Comparison of ENCODE assay signal across 7 mouse cellular contexts in the genomic region with DNA sequence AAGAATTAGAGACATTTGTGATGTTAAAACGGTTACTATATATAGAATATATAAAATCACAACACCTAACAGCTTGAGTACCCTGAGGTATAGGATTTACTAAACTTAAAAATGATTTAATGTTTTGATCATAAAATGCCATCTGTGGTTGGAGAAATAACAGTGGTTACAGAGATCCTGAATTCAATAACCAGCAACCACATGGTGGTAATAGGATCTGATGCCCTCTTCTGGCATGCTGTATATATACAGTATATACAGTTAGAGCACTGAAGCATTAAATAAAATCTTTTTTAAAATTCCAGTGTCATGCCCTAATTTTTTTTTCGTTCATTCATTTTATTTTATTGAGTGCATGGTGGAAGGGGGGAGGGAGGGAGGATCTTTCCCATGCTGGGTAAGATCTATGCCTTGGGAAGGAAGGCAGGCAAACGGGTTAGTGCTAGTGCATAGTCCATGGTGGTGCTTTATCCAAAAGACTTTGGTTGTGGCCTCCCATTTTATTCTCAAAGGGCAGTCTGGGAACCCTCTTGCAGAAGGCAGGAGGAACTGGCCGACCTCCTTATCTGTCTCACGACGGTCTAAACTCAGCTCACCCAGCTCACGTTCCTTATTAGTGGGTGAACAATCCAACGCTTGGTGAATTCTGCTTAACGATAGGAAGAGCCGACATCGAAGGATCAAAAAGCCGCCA. TPM values are rescaled to one million over a fixed set of nuclear protein-coding genes. Genes with fewer than 3 reads are reported as not detected.
DNase-seq lines count a peak whose midpoint lies in the region; ATAC-seq and TF ChIP-seq lines count a peak whose summit lies in the region.

No protein-coding gene starts in this region.

- H3K27ac ChIP-seq in left cerebral cortex, adult 2 months = no peak overlapping the region; the same call in 1 of the 2 replicates
- H3K27ac ChIP-seq in ES-E14 (ENCODE audit: insufficient read depth, low read depth, low read length, poor library complexity, severe bottlenecking) = no peak overlapping the region; the same call in 1 of the 2 replicates
- H3K27ac ChIP-seq in limb, embryonic 13.5 days = no peak overlapping the region

- peaks cover 0 to 4% of the 10 kb centered on the region in 2 experiments; a peak in 1 of 4 replicates for H3K4me1 ChIP-seq in ES-E14 (ENCODE audit: control insufficient read depth in 2 of 2, insufficient read depth in 2 of 2, low read length in 2 of 2, poor library complexity in 1 of 2)
- H3K4me1 ChIP-seq in limb, embryonic 13.5 days = peaks cover 20% of the 10 kb centered on the region; the same call in 1 of the 2 replicates

- no peak overlapping the region; the same call in 1 of the 2 replicates for H3K9ac ChIP-seq in ES-E14 (ENCODE audit: insufficient read depth, low read depth, low read length, poor library complexity, severe bottlenecking)
- no peak overlapping the region for H3K9ac ChIP-seq in limb, embryonic 13.5 days

- H3K36me3 ChIP-seq in ES-E14 (ENCODE audit: control insufficient read depth, insufficient read depth, low read length, poor library complexity, severe bottlenecking) = peaks cover 7% of the 10 kb centered on the region
- peaks cover 37% of the 10 kb centered on the region for H3K36me3 ChIP-seq in limb, embryonic 13.5 days

- no peaks in the 10 kb centered on the region for H3K9me3 ChIP-seq in ES-E14 (ENCODE audit: control insufficient read depth, insufficient read depth, low read depth, low read length)
- no peaks in the 10 kb centered on the region for H3K9me3 ChIP-seq in limb, embryonic 13.5 days

- no peak overlapping the region for H3K4me2 ChIP-seq in limb, embryonic 13.5 days (replicated peaks)

- TF ChIP-seq CTCF in left cerebral cortex, adult 2 months (IDR thresholded peaks at IDR 0.05) = peak; percentile 52
- TF ChIP-seq CTCF in brain, embryonic 14.5 days (IDR thresholded peaks at IDR 0.05; ENCODE audit: borderline replicate concordance, extremely low read depth, insufficient read depth, insufficient read length) = no peak

- WGBS in limb, embryonic 13.5 days = 87% methylated on average over 12 of the region's 12 CpGs

- no peak for TF ChIP-seq POLR2A in brain, embryonic 14.5 days (IDR thresholded peaks at IDR 0.05; ENCODE audit: borderline replicate concordance, extremely low read depth, insufficient read depth, insufficient read length, poor library complexity, severe bottlenecking)

- H3K27me3 ChIP-seq in limb, embryonic 13.5 days = no peaks in the 10 kb centered on the region

- in situ Hi-C loops in ES-E14 (cut with MboI; ENCODE audit: low sequenced_read_pairs in 2 of 2, unreplicated experiment in 2 of 2) = no loop called here

- no peak for DNase-seq in left cerebral cortex, adult 2 months (ENCODE audit: extremely low spot score in 1 of 2, low spot score in 2 of 2)
- no peak for DNase-seq in left cerebral cortex, adult 18-20 months (ENCODE audit: low spot score in 2 of 2)
- peak; percentile 68 for DNase-seq in ES-E14 (ENCODE audit: low read depth, low spot score)
- DNase-seq in brain, embryonic 14.5 days (ENCODE audit: low read depth) = peak; percentile 60
- peak; percentile 57 for DNase-seq in testis, postnatal 10 days (ENCODE audit: low spot score)
- no peak for DNase-seq in frontal cortex, postnatal 25 days (ENCODE audit: low spot score in 2 of 2)

- H3K4me3 ChIP-seq in left cerebral cortex, adult 2 months = no peak overlapping the region
- H3K4me3 ChIP-seq in ES-E14 (ENCODE audit: insufficient read depth in 1 of 2, low read depth in 1 of 2, low read length in 2 of 2, poor library complexity in 1 of 2, severe bottlenecking in 1 of 2) = no peak overlapping the region
- 0 out of 2 replicates have a peak overlapping the region, but pooled peaks have one; percentile 81 for H3K4me3 ChIP-seq in limb, embryonic 13.5 days

- no peak for ATAC-seq in limb, embryonic 13.5 days (ENCODE audit: low FRiP score, low read depth)

- intact Hi-C loops in left cerebral cortex, adult 2 months (cut with DNase I) = no loop called here

TF ChIP-seq in ES-E14, 5 proteins besides CTCF, POLR2A, EP300 and RAD21:
- TF ChIP-seq HCFC1 (IDR thresholded peaks at IDR 0.05; ENCODE audit: borderline replicate concordance, insufficient read depth, low read length) (no peak), CHD2 (IDR thresholded peaks at IDR 0.05; ENCODE audit: low read depth, low read length) (0 out of 2 replicates have a peak, but pooled peaks have one; percentile 18)

RNA-seq across cellular contexts. Expression of a gene that starts 1.8 kb away (rescaled TPM):
- total RNA-seq in left cerebral cortex, adult 2 months (2021) = 10 to 100 TPM; 11.3 to 12.1 TPM
- 10 to 100 TPM; 10.9 to 13.0 TPM for total RNA-seq in left cerebral cortex, adult 18-20 months (2021)
- 23.1 and 24.0 TPM in 2 replicates for total RNA-seq in ES-E14 (2012; rRNA removed)
- 24.1 and 25.2 TPM in 2 replicates for polyA plus RNA-seq in brain, embryonic 14.5 days (2012; rRNA removed)
- 19.2 and 20.5 TPM in 2 replicates for polyA plus RNA-seq in limb, embryonic 13.5 days (2015; fragmentation: Nextera tagmentation; extraction: Ambion mirVana)

RNA-seq across cellular contexts. Expression of a gene that starts 41.2 kb away (rescaled TPM):
- 100 to 1,000 TPM in 1 of 2 experiments, 10 to 100 TPM in 1; 97.9 to 105 TPM for total RNA-seq in left cerebral cortex, adult 2 months (2021)
- 100 to 1,000 TPM in 1 of 2 experiments, 10 to 100 TPM in 1; 98.4 to 106 TPM for total RNA-seq in left cerebral cortex, adult 18-20 months (2021)
- total RNA-seq in ES-E14 (2012; rRNA removed) = 145 and 161 TPM in 2 replicates
- polyA plus RNA-seq in brain, embryonic 14.5 days (2012; rRNA removed) = 44.5 and 54.3 TPM in 2 replicates
- 38.6 and 45.5 TPM in 2 replicates for polyA plus RNA-seq in limb, embryonic 13.5 days (2015; fragmentation: Nextera tagmentation; extraction: Ambion mirVana)

Comparison
In these comparisons a context has a peak if more than half of its experiments do, and no peak if none do; other contexts are left out.
1. DNase-seq: peak in ES-E14 (single experiment), brain, embryonic 14.5 days (single experiment) and testis, postnatal 10 days (single experiment); none in left cerebral cortex, adult 2 months (0 of 2), left cerebral cortex, adult 18-20 months (0 of 2) and frontal cortex, postnatal 25 days (0 of 2).